Mouse (Mus musculus) spleen, adult 2 months (tissue): ENCODE results near the gene Ddn.

ENCODE experiments used
- CTCF ChIP-seq: fragments of 200-500 bp; IDR thresholded peaks from 2 replicates; pipeline ENCODE4 v1.5.1; 2011; ENCODE audit warnings: mild to moderate bottlenecking, inconsistent platforms; ENCODE audit not compliant: insufficient read depth, insufficient read length, insufficient replicate concordance; ENCODE audit errors: extremely low read depth
- POLR2A ChIP-seq: fragments of 200-500 bp; IDR thresholded peaks from 2 replicates; pipeline ENCODE4 v1.6.1; 2011; ENCODE audit warnings: low read depth, low read length, inconsistent platforms

DNA sequence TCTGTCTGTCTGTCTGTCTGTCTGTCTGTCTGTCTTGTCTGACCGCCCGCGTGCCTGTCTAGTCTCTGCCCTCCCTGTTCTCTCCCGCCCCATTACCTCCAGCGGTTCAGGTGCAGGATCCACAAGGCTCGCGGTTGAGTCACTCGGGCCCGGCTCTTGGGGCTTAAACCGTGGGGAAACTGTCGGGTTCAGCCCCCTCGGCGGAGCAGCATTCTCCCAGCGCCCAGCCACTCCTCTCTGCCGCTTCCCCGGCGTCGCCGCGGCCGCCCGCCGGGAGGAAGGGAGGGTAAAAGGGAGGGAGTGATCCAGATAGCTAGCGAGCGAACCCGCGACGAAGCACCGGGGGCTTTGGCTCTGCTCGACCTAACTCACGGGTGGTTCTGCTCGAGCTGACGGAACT, 31.5 kb downstream of the Ddn start, which contains the start of gene Wnt10b:
- TF ChIP-seq POLR2A, result no peak
- TF ChIP-seq CTCF, result no peak
